ENCODE assay signal across 23 mouse cellular contexts in the genomic region with DNA sequence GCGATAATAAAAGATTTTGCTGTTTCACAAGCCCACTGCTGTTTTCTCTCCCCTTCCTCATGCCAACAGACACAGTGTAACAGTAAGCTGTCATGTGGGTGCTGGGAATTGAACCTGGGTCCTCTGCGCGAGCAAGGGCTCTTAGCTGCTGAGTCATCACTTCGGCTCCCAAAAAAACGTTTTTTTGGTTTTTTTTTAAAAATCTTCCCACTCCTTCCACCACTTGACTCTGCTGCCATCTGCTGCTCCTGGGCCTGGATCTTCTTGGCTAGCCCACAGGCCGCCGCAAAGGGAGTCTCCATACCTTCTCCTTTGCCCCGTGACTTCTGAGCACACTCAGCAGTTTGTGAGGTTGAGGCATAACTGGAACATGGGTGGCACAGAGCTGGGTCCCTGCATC. TPM values are rescaled to one million over a fixed set of nuclear protein-coding genes. Genes with fewer than 3 reads are reported as not detected.
A peak's percentile ranks its signal among the peaks of the same experiment; 100 is the strongest.
DNase-seq lines count a peak whose midpoint lies in the region; ATAC-seq and TF ChIP-seq lines count a peak whose summit lies in the region.
"Had no signal": no experiment of that assay in that cellular context is flagged by ENCODE, and none has a peak within 500 bp of the region (broad histone marks: within the 10 kb centered on the region; RNA-seq: fewer than 3 reads in every experiment).

No protein-coding gene starts in this region.

- H3K4me1 ChIP-seq in hindbrain, postnatal 0 days (ENCODE audit: insufficient read depth, low read length) = no peaks in the 10 kb centered on the region
- no peaks in the 10 kb centered on the region for H3K4me1 ChIP-seq in hindbrain, embryonic 14.5 days (replicated peaks; ENCODE audit: control insufficient read depth, insufficient read depth, low read length)
- H3K4me1 ChIP-seq in MEL (ENCODE audit: control insufficient read depth in 1 of 2, insufficient read depth in 2 of 2, low read length in 2 of 2) = 0 out of 4 replicates have a peak, but pooled peaks cover 0 to 2% of the 10 kb centered on the region in 2 experiments
- H3K4me1 ChIP-seq: heart, embryonic 13.5 days; limb, embryonic 15.5 days had no signal

- H3K9ac ChIP-seq in hindbrain, postnatal 0 days (replicated peaks; ENCODE audit: low read length) = no peak overlapping the region
- no peak overlapping the region for H3K9ac ChIP-seq in hindbrain, embryonic 14.5 days
- no peak overlapping the region for H3K9ac ChIP-seq in MEL (ENCODE audit: control insufficient read depth, low read depth, low read length, poor library complexity, severe bottlenecking)
- H3K9ac ChIP-seq: heart, embryonic 13.5 days; limb, embryonic 15.5 days; liver, embryonic 14.5 days; lung, embryonic 14.5 days had no signal

- TF ChIP-seq EP300 in MEL (IDR thresholded peaks at IDR 0.05; ENCODE audit: low read depth in 1 of 2, low read length in 2 of 2) = no peak

- H3K4me3 ChIP-seq in hindbrain, postnatal 0 days (ENCODE audit: low read length) = no peak overlapping the region
- no peak overlapping the region for H3K4me3 ChIP-seq in hindbrain, embryonic 14.5 days (replicated peaks; ENCODE audit: low read length)
- H3K4me3 ChIP-seq in MEL (ENCODE audit: control insufficient read depth in 1 of 2, insufficient read depth in 1 of 2, low read depth in 2 of 2, low read length in 2 of 2) = no peak overlapping the region
- H3K4me3 ChIP-seq: heart, embryonic 13.5 days; limb, embryonic 15.5 days had no signal

- H3K36me3 ChIP-seq in hindbrain, postnatal 0 days (ENCODE audit: insufficient read depth, low read length) = no peaks in the 10 kb centered on the region
- H3K36me3 ChIP-seq in hindbrain, embryonic 14.5 days (replicated peaks; ENCODE audit: control insufficient read depth, insufficient read depth) = no peaks in the 10 kb centered on the region
- H3K36me3 ChIP-seq in MEL (ENCODE audit: control insufficient read depth in 1 of 2, insufficient read depth in 2 of 2, low read length in 2 of 2) = no peaks in the 10 kb centered on the region; a peak in 2 of 4 replicates
- H3K36me3 ChIP-seq: heart, embryonic 13.5 days; limb, embryonic 15.5 days had no signal

- TF ChIP-seq CTCF in hindbrain, postnatal 0 days (IDR thresholded peaks at IDR 0.05; ENCODE audit: low read depth) = peak; percentile 26; the same call in 1 of the 2 replicates
- TF ChIP-seq CTCF in MEL (IDR thresholded peaks at IDR 0.05 in 2 of 3, conservative IDR thresholded peaks at IDR 0.05 in 1 of 3; ENCODE audit: control insufficient read depth in 1 of 3, insufficient read depth in 1 of 3, low read depth in 2 of 3, low read length in 3 of 3, poor library complexity in 1 of 3, severe bottlenecking in 1 of 3) = peak in 1 of 3 experiments; percentile 6; a peak in 1 of 6 replicates

- no peak for ATAC-seq in hindbrain, postnatal 0 days
- ATAC-seq in hindbrain, embryonic 14.5 days (ENCODE audit: low FRiP score) = no peak
- ATAC-seq: forebrain, embryonic 14.5 days had no signal

- no peaks in the 10 kb centered on the region for H3K9me3 ChIP-seq in hindbrain, postnatal 0 days (ENCODE audit: low read length)
- no peaks in the 10 kb centered on the region for H3K9me3 ChIP-seq in hindbrain, embryonic 14.5 days (ENCODE audit: control insufficient read depth, low read length)
- H3K9me3 ChIP-seq in MEL (replicated peaks; ENCODE audit: insufficient read depth, low read length) = no peaks in the 10 kb centered on the region
- H3K9me3 ChIP-seq: heart, embryonic 13.5 days; limb, embryonic 15.5 days had no signal

- TF ChIP-seq POLR2A in MEL (IDR thresholded peaks at IDR 0.05; ENCODE audit: control insufficient read depth in 1 of 2, insufficient read depth in 1 of 2, low read depth in 1 of 2, low read length in 2 of 2, poor library complexity in 1 of 2) = no peak

- H3K27me3 ChIP-seq in hindbrain, postnatal 0 days (ENCODE audit: insufficient read depth, low read length) = no peaks in the 10 kb centered on the region
- no peaks in the 10 kb centered on the region for H3K27me3 ChIP-seq in hindbrain, embryonic 14.5 days (ENCODE audit: control insufficient read depth, insufficient read depth, low read length)
- no peaks in the 10 kb centered on the region for H3K27me3 ChIP-seq in MEL (ENCODE audit: control insufficient read depth in 1 of 2, insufficient read depth in 2 of 2, low read length in 2 of 2)
- H3K27me3 ChIP-seq: heart, embryonic 13.5 days; limb, embryonic 15.5 days had no signal

- no peak for DNase-seq in hindbrain, postnatal 0 days (ENCODE audit: low spot score)
- no peak for DNase-seq in hindbrain, embryonic 14.5 days (ENCODE audit: low spot score)
- DNase-seq in right cerebral cortex, postnatal 14 days = peak; percentile 15
- no peak for DNase-seq in right cerebral cortex, postnatal 36 days (ENCODE audit: low spot score in 2 of 2)
- DNase-seq in MEL (ENCODE audit: low read depth, low spot score) = no peak
- no peak for DNase-seq in spleen, postnatal 36 days (ENCODE audit: low spot score in 2 of 2)
- no peak for DNase-seq in natural killer cell, adult 2 months (ENCODE audit: low spot score in 2 of 2)
- DNase-seq: adrenal gland, postnatal 10 days; cerebellum, adult 18-20 months; cerebellum, postnatal 25 days; gastrocnemius, postnatal 10 days; heart, adult 11 months; heart, postnatal 14 days; kidney, adult 18-20 months; left cerebral cortex, postnatal 4 days; lung, embryonic 14.5 days; thymus, postnatal 25 days had no signal

- WGBS in hindbrain, postnatal 0 days = 82% methylated on average over 8 of the region's 8 CpGs
- WGBS in hindbrain, embryonic 14.5 days = 84% methylated on average over 8 of the region's 8 CpGs

- no peaks in the 10 kb centered on the region for H3K79me2 ChIP-seq in MEL (ENCODE audit: control insufficient read depth, insufficient read depth, low read length, poor library complexity)

- no peak overlapping the region for H3K4me2 ChIP-seq in hindbrain, postnatal 0 days (ENCODE audit: low read depth, low read length)
- no peak overlapping the region for H3K4me2 ChIP-seq in hindbrain, embryonic 14.5 days (replicated peaks)
- H3K4me2 ChIP-seq: heart, embryonic 13.5 days; limb, embryonic 15.5 days; lung, embryonic 14.5 days had no signal

- H3K27ac ChIP-seq in hindbrain, postnatal 0 days = no peak overlapping the region
- no peak overlapping the region for H3K27ac ChIP-seq in hindbrain, embryonic 14.5 days
- H3K27ac ChIP-seq in MEL (ENCODE audit: control insufficient read depth, low read depth, low read length) = no peak overlapping the region
- H3K27ac ChIP-seq: heart, embryonic 13.5 days; limb, embryonic 15.5 days; liver, embryonic 14.5 days; macrophage had no signal

- peak; percentile 9 for TF ChIP-seq RAD21 in MEL (IDR thresholded peaks at IDR 0.05; ENCODE audit: low read depth, low read length)

TF ChIP-seq in MEL, 35 proteins besides CTCF, POLR2A, EP300 and RAD21:
- TF ChIP-seq ZNF384 (IDR thresholded peaks at IDR 0.05; ENCODE audit: low read depth, low read length) (no peak), GABPA (IDR thresholded peaks at IDR 0.05; ENCODE audit: low read depth, low read length) (no peak), ZMIZ1 (IDR thresholded peaks at IDR 0.05; ENCODE audit: low read depth, low read length) (no peak)

RNA-seq across cellular contexts. Expression of a gene that starts 32.5 kb away (rescaled TPM):
- 95.3 and 111 TPM in 2 replicates for total RNA-seq in hindbrain, postnatal 0 days (2014; rRNA removed)
- 63.8 and 68.8 TPM in 2 replicates for polyA plus RNA-seq in hindbrain, postnatal 0 days (2015; fragmentation: Nextera tagmentation; extraction: Ambion mirVana)
- 113 and 118 TPM in 2 replicates for polyA plus RNA-seq in hindbrain, embryonic 14.5 days (2014; fragmentation: Nextera tagmentation; extraction: Ambion mirVana)
- total RNA-seq in MEL (2012; rRNA removed) = 5.0 and 9.0 TPM in 2 replicates
- polyA plus RNA-seq in MEL (2012; ENCODE audit: insufficient read depth in 1 of 2, insufficient read length in 2 of 2, low read depth in 1 of 2, low replicate concordance in 2 of 2, missing spikeins in 1 of 2) = 10 to 100 TPM in 1 of 2 experiments, not detected in 1; 14.1 TPM
- total RNA-seq: neutrophil, adult 5-6 weeks had no signal
- polyA plus RNA-seq: macrophage had no signal
